Mouse (Mus musculus) neural tube, embryonic 12.5 days (tissue): Measurements from ENCODE around the gene Mrtfb. TPM values are rescaled to one million over a fixed set of nuclear protein-coding genes. Genes with fewer than 3 reads are reported as not detected.

Experiments used
- ATAC-seq: fragments of 200-750 bp; cut with Nextera tagmentation; 2 replicates; pipeline ENCODE4 v1.8.0; 2017; ENCODE audit warnings: low read depth, mild to moderate bottlenecking, moderate TSS enrichment, moderate library complexity; ENCODE audit not compliant: low FRiP score
- H3K27ac ChIP-seq: fragments of 300-500 bp; sonication (generic); 2 replicates; pipeline ENCODE4 v1.5.1; 2016
- H3K27me3 ChIP-seq: fragments of 300-500 bp; sonication (generic); replicated peaks from 2 replicates; pipeline ENCODE4 v1.6.1; 2016; ENCODE audit warnings: mild to moderate bottlenecking
- H3K36me3 ChIP-seq: fragments of 300-500 bp; sonication (generic); 2 replicates; pipeline ENCODE4 v1.6.1; 2016; ENCODE audit warnings: mild to moderate bottlenecking
- H3K4me1 ChIP-seq: fragments of 300-500 bp; sonication (generic); 2 replicates; pipeline ENCODE4 v1.6.1; 2016
- H3K4me2 ChIP-seq: fragments of 300-500 bp; sonication (generic); replicated peaks from 2 replicates; pipeline ENCODE4 v1.6.1; 2016; ENCODE audit warnings: mild to moderate bottlenecking
- H3K4me3 ChIP-seq: fragments of 300-500 bp; sonication (generic); 2 replicates; pipeline ENCODE4 v1.5.1; 2016
- H3K9ac ChIP-seq: fragments of 300-500 bp; sonication (generic); 2 replicates; pipeline ENCODE4 v1.6.1; 2016; ENCODE audit warnings: mild to moderate bottlenecking
- H3K9me3 ChIP-seq: fragments of 300-500 bp; sonication (generic); 2 replicates; pipeline ENCODE4 v1.6.1; 2016; ENCODE audit warnings: mild to moderate bottlenecking
- WGBS: fragments of 180-500 bp; shearing (Covaris S2); methylation state at CpG from one replicate; pipeline ENCODE4 v1.1.7; 2016; 5-methylcytosine and 5-hydroxymethylcytosine counted together
- polyA plus RNA-seq: library from polyadenylated mRNA; unstranded; fragments of >200 nt; fragmentation: Nextera tagmentation; extraction: Ambion mirVana; gene quantifications from 2 replicates; pipeline ENCODE4 v1.2.1, GENCODE M21; 2016

The Mrtfb gene
- polyA plus RNA-seq, 1 experiment from 2014 or later = 14.8 TPM

- ATAC-seq = no peak
- no peaks in the 10 kb centered on the region for H3K27me3 ChIP-seq
- WGBS = 82% methylated on average over 2 of the region's 2 CpGs
Measured at GRCm38 (mm10) chr16:13435627-13436026, 179.3 kb downstream of the Mrtfb start.

GRCm38 (mm10) chr16:13437037-13437769 lies 180.9 kb downstream of the Mrtfb start:
- Histone ChIP-seq H3K4me1 (no peaks in the 10 kb centered on the region), H3K9me3 (no peaks in the 10 kb centered on the region), H3K4me2 (peak overlapping the region; percentile 73), H3K36me3 (no peaks in the 10 kb centered on the region), H3K4me3 (peak overlapping the region; percentile 57), H3K27me3 (no peaks in the 10 kb centered on the region), H3K9ac (peak overlapping the region; percentile 56), H3K27ac (no peak overlapping the region)
- ATAC-seq = peak; percentile 93
- under 1% methylated on average over 58 of the region's 58 CpGs for WGBS

More at GRCm38 (mm10) chr16:13435627-13436026, 179.3 kb downstream of the Mrtfb start:
- Histone ChIP-seq H3K36me3 (no peaks in the 10 kb centered on the region), H3K27ac (no peak overlapping the region), H3K4me1 (no peaks in the 10 kb centered on the region), H3K4me3 (no peak overlapping the region), H3K4me2 (no peak overlapping the region), H3K9ac (no peak overlapping the region), H3K9me3 (no peaks in the 10 kb centered on the region)

- no peaks in the 10 kb centered on the region for H3K9me3 ChIP-seq
Measured at GRCm38 (mm10) chr16:13437770-13438372, 181.6 kb downstream of the Mrtfb start.

GRCm38 (mm10) chr16:13440468-13440867 lies 184.2 kb downstream of the Mrtfb start:
- no peaks in the 10 kb centered on the region for H3K36me3 ChIP-seq
- no peak overlapping the region for H3K27ac ChIP-seq
- ATAC-seq = no peak
- H3K9me3 ChIP-seq = no peaks in the 10 kb centered on the region
- no peaks in the 10 kb centered on the region for H3K4me1 ChIP-seq
- no peak overlapping the region for H3K4me3 ChIP-seq
- 0 out of 2 replicates have a peak, but pooled peaks cover 2% of the 10 kb centered on the region for H3K27me3 ChIP-seq
- no peak overlapping the region for H3K4me2 ChIP-seq
- H3K9ac ChIP-seq = no peak overlapping the region
- 32% methylated on average over 6 of the region's 6 CpGs for WGBS

More at GRCm38 (mm10) chr16:13437770-13438372, 181.6 kb downstream of the Mrtfb start:
- ATAC-seq = peak; percentile 62
- Histone ChIP-seq H3K27me3 (no peaks in the 10 kb centered on the region), H3K4me3 (peak overlapping the region; percentile 57), H3K27ac (no peak overlapping the region), H3K4me2 (peak overlapping the region; percentile 73), H3K9ac (peak overlapping the region; percentile 56), H3K4me1 (no peaks in the 10 kb centered on the region), H3K36me3 (no peaks in the 10 kb centered on the region)
- under 1% methylated on average over 24 of the region's 24 CpGs for WGBS

GRCm38 (mm10) chr16:13443764-13444163 lies 187.5 kb downstream of the Mrtfb start:
- no peak overlapping the region for H3K4me3 ChIP-seq
- ATAC-seq = no peak
- H3K4me1 ChIP-seq = peaks cover 9% of the 10 kb centered on the region; the same call in 1 of the 2 replicates
- H3K27me3 ChIP-seq = peaks cover 30% of the 10 kb centered on the region
- H3K9ac ChIP-seq = no peak overlapping the region
- H3K36me3 ChIP-seq = no peaks in the 10 kb centered on the region
- WGBS = 76% methylated on average over 1 of the region's 1 CpGs
- H3K27ac ChIP-seq = no peak overlapping the region
- no peaks in the 10 kb centered on the region for H3K9me3 ChIP-seq
- no peak overlapping the region for H3K4me2 ChIP-seq

GRCm38 (mm10) chr16:13445461-13445860 lies 189.2 kb downstream of the Mrtfb start:
- WGBS = 63% methylated on average over 5 of the region's 5 CpGs
- H3K27me3 ChIP-seq = peaks cover 46% of the 10 kb centered on the region

GRCm38 (mm10) chr16:13446488-13446887 lies 190.2 kb downstream of the Mrtfb start:
- Histone ChIP-seq H3K9me3 (no peaks in the 10 kb centered on the region), H3K27me3 (peaks cover 50% of the 10 kb centered on the region), H3K9ac (no peak overlapping the region), H3K4me1 (peaks cover 9% of the 10 kb centered on the region; the same call in 1 of the 2 replicates), H3K27ac (no peak overlapping the region), H3K36me3 (no peaks in the 10 kb centered on the region), H3K4me2 (peak overlapping the region; percentile 96), H3K4me3 (peak overlapping the region; percentile 63)
- WGBS = 25% methylated on average over 15 of the region's 15 CpGs
- no peak for ATAC-seq

More at GRCm38 (mm10) chr16:13445461-13445860, 189.2 kb downstream of the Mrtfb start:
- Histone ChIP-seq H3K9me3 (no peaks in the 10 kb centered on the region), H3K4me3 (no peak overlapping the region), H3K9ac (no peak overlapping the region), H3K27ac (no peak overlapping the region), H3K4me2 (no peak overlapping the region), H3K36me3 (no peaks in the 10 kb centered on the region), H3K4me1 (peaks cover 9% of the 10 kb centered on the region; the same call in 1 of the 2 replicates)
- ATAC-seq = no peak

GRCm38 (mm10) chr16:13446971-13447283 lies 190.6 kb downstream of the Mrtfb start:
- Histone ChIP-seq H3K27me3 (peaks cover 53% of the 10 kb centered on the region), H3K4me1 (peaks cover 9% of the 10 kb centered on the region; the same call in 1 of the 2 replicates), H3K27ac (no peak overlapping the region), H3K4me2 (peak overlapping the region; percentile 96), H3K4me3 (peak overlapping the region; percentile 63), H3K9ac (no peak overlapping the region), H3K9me3 (no peaks in the 10 kb centered on the region), H3K36me3 (no peaks in the 10 kb centered on the region)
- ATAC-seq = no peak; the same call in none of the 2 replicates
- 2% methylated on average over 11 of the region's 11 CpGs for WGBS

GRCm38 (mm10) chr16:13447284-13448050 lies 191.2 kb downstream of the Mrtfb start:
- peaks cover 9% of the 10 kb centered on the region; the same call in 1 of the 2 replicates for H3K4me1 ChIP-seq

GRCm38 (mm10) chr16:13448051-13448705 lies 191.9 kb downstream of the Mrtfb start:
- peaks cover 53% of the 10 kb centered on the region for H3K27me3 ChIP-seq
- under 1% methylated on average over 51 of the region's 52 CpGs for WGBS

More at GRCm38 (mm10) chr16:13447284-13448050, 191.2 kb downstream of the Mrtfb start:
- Histone ChIP-seq H3K27me3 (peaks cover 53% of the 10 kb centered on the region), H3K4me3 (peak overlapping the region; percentile 63), H3K27ac (no peak overlapping the region), H3K9ac (peak overlapping the region; percentile 70), H3K36me3 (no peaks in the 10 kb centered on the region), H3K4me2 (peak overlapping the region; percentile 96), H3K9me3 (no peaks in the 10 kb centered on the region)
- peak; percentile 61 for ATAC-seq
- under 1% methylated on average over 40 of the region's 43 CpGs for WGBS

GRCm38 (mm10) chr16:13448706-13449090 lies 192.4 kb downstream of the Mrtfb start:
- 7% methylated on average over 8 of the region's 8 CpGs for WGBS
- Histone ChIP-seq H3K27me3 (peaks cover 53% of the 10 kb centered on the region), H3K27ac (no peak overlapping the region), H3K4me2 (peak overlapping the region; percentile 96), H3K36me3 (no peaks in the 10 kb centered on the region), H3K9me3 (no peaks in the 10 kb centered on the region), H3K4me3 (peak overlapping the region; percentile 63), H3K4me1 (peaks cover 9% of the 10 kb centered on the region; the same call in 1 of the 2 replicates), H3K9ac (0 out of 2 replicates have a peak overlapping the region, but pooled peaks have one; percentile 70)
- ATAC-seq = no peak

More at GRCm38 (mm10) chr16:13448051-13448705, 191.9 kb downstream of the Mrtfb start:
- peak overlapping the region; percentile 63 for H3K4me3 ChIP-seq
- H3K27ac ChIP-seq = no peak overlapping the region
- H3K4me1 ChIP-seq = peaks cover 9% of the 10 kb centered on the region; the same call in 1 of the 2 replicates
- peak overlapping the region; percentile 70 for H3K9ac ChIP-seq
- H3K9me3 ChIP-seq = no peaks in the 10 kb centered on the region
- ATAC-seq = peak; percentile 59
- no peaks in the 10 kb centered on the region for H3K36me3 ChIP-seq
- H3K4me2 ChIP-seq = peak overlapping the region; percentile 96
